Mouse (Mus musculus): ENCODE measurements at regions not wholly inside any gene's neighbourhood (a gene's known extent, or its start where the extent isn't known, plus 50 kb on each side); places are given as distances from the start of the nearest gene placed in this dataset.
A peak's percentile ranks its signal among the peaks of the same experiment; 100 is the strongest.

GRCm38 (mm10) chr5:72245382-72245781, 77.4 kb upstream of the Commd8 start:
- DNase-seq (ENCODE audit: extremely low read depth, low read depth, low spot score) = no peak
- Histone ChIP-seq H3K4me3 (ENCODE audit: insufficient read depth, low read depth, low read length) (no peak overlapping the region), H3K4me1 (ENCODE audit: control insufficient read depth, insufficient read depth, low read length) (0 out of 2 replicates have a peak, but pooled peaks cover 5% of the 10 kb centered on the region), H3K27ac (replicated peaks; ENCODE audit: insufficient read depth, low read depth, low read length) (no peak overlapping the region), H3K9ac (ENCODE audit: low read depth, low read length) (no peak overlapping the region), H3K27me3 (ENCODE audit: control insufficient read depth, insufficient read depth, low read length) (no peaks in the 10 kb centered on the region), H3K36me3 (ENCODE audit: control insufficient read depth, insufficient read depth, low read length) (peaks cover 20% of the 10 kb centered on the region), H3K79me2 (ENCODE audit: control insufficient read depth, insufficient read depth, low read length) (no peaks in the 10 kb centered on the region)
- whole genome bisulfite sequencing = 92% methylated on average over 5 of the region's 5 CpGs
- TF ChIP-seq POLR2A (IDR thresholded peaks at IDR 0.05; ENCODE audit: extremely low read depth, insufficient read depth, low read length) (no peak), CTCF (IDR thresholded peaks at IDR 0.05; ENCODE audit: low read depth, low read length) (no peak)

- no peak overlapping the region for H3K9ac ChIP-seq (ENCODE audit: low read depth, low read length)
- 0 out of 2 replicates have a peak, but pooled peaks cover 5% of the 10 kb centered on the region for H3K4me1 ChIP-seq (ENCODE audit: control insufficient read depth, insufficient read depth, low read length)
- no peaks in the 10 kb centered on the region for H3K79me2 ChIP-seq (ENCODE audit: control insufficient read depth, insufficient read depth, low read length)
- no peak for TF ChIP-seq CTCF (IDR thresholded peaks at IDR 0.05; ENCODE audit: low read depth, low read length)
- TF ChIP-seq POLR2A (IDR thresholded peaks at IDR 0.05; ENCODE audit: extremely low read depth, insufficient read depth, low read length) = no peak
- peak; percentile 65 for DNase-seq (ENCODE audit: extremely low read depth, low read depth, low spot score)
- no peaks in the 10 kb centered on the region for H3K27me3 ChIP-seq (ENCODE audit: control insufficient read depth, insufficient read depth, low read length)
- 54% methylated on average over 3 of the region's 3 CpGs for WGBS
- H3K27ac ChIP-seq (replicated peaks; ENCODE audit: insufficient read depth, low read depth, low read length) = no peak overlapping the region
- peaks cover 22% of the 10 kb centered on the region for H3K36me3 ChIP-seq (ENCODE audit: control insufficient read depth, insufficient read depth, low read length)
- H3K4me3 ChIP-seq (ENCODE audit: insufficient read depth, low read depth, low read length) = no peak overlapping the region
Observed at GRCm38 (mm10) chr5:72244134-72244533, 76.1 kb upstream of the Commd8 start.

- DNase-seq (ENCODE audit: extremely low read depth, low read depth, low spot score) = no peak
- H3K9ac ChIP-seq (ENCODE audit: low read depth, low read length) = no peak overlapping the region
- 49% methylated on average over 3 of the region's 3 CpGs for WGBS
- no peaks in the 10 kb centered on the region for H3K27me3 ChIP-seq (ENCODE audit: control insufficient read depth, insufficient read depth, low read length)
- H3K4me1 ChIP-seq (ENCODE audit: control insufficient read depth, insufficient read depth, low read length) = 0 out of 2 replicates have a peak, but pooled peaks cover 5% of the 10 kb centered on the region
- H3K79me2 ChIP-seq (ENCODE audit: control insufficient read depth, insufficient read depth, low read length) = no peaks in the 10 kb centered on the region
- no peak for TF ChIP-seq CTCF (IDR thresholded peaks at IDR 0.05; ENCODE audit: low read depth, low read length)
- no peak for TF ChIP-seq POLR2A (IDR thresholded peaks at IDR 0.05; ENCODE audit: extremely low read depth, insufficient read depth, low read length)
- no peak overlapping the region for H3K27ac ChIP-seq (replicated peaks; ENCODE audit: insufficient read depth, low read depth, low read length)
- H3K36me3 ChIP-seq (ENCODE audit: control insufficient read depth, insufficient read depth, low read length) = peaks cover 20% of the 10 kb centered on the region
- no peak overlapping the region for H3K4me3 ChIP-seq (ENCODE audit: insufficient read depth, low read depth, low read length)
Observed at GRCm38 (mm10) chr5:72242981-72243380, 75.0 kb upstream of the Commd8 start.

- Histone ChIP-seq H3K27me3 (ENCODE audit: control insufficient read depth, insufficient read depth, low read length) (no peaks in the 10 kb centered on the region), H3K4me1 (ENCODE audit: control insufficient read depth, insufficient read depth, low read length) (0 out of 2 replicates have a peak, but pooled peaks cover 5% of the 10 kb centered on the region), H3K79me2 (ENCODE audit: control insufficient read depth, insufficient read depth, low read length) (no peaks in the 10 kb centered on the region), H3K9ac (ENCODE audit: low read depth, low read length) (no peak overlapping the region), H3K4me3 (ENCODE audit: insufficient read depth, low read depth, low read length) (no peak overlapping the region), H3K27ac (replicated peaks; ENCODE audit: insufficient read depth, low read depth, low read length) (no peak overlapping the region), H3K36me3 (ENCODE audit: control insufficient read depth, insufficient read depth, low read length) (peaks cover 7% of the 10 kb centered on the region; the same call in 1 of the 2 replicates)
- 18% methylated on average over 3 of the region's 3 CpGs for WGBS
- TF ChIP-seq POLR2A (IDR thresholded peaks at IDR 0.05; ENCODE audit: extremely low read depth, insufficient read depth, low read length) = no peak
- TF ChIP-seq CTCF (IDR thresholded peaks at IDR 0.05; ENCODE audit: low read depth, low read length) = no peak
- peak; percentile 60 for DNase-seq (ENCODE audit: extremely low read depth, low read depth, low spot score)
Observed at GRCm38 (mm10) chr5:72241451-72241850, 73.5 kb upstream of the Commd8 start.

- WGBS = 61% methylated on average over 7 of the region's 7 CpGs
- DNase-seq (ENCODE audit: extremely low read depth, low read depth, low spot score) = peak; percentile 45
- 0 out of 2 replicates have a peak, but pooled peaks cover 5% of the 10 kb centered on the region for H3K4me1 ChIP-seq (ENCODE audit: control insufficient read depth, insufficient read depth, low read length)
Observed at GRCm38 (mm10) chr5:72240271-72240670, 72.3 kb upstream of the Commd8 start.

GRCm38 (mm10) chr5:72227002-72227401, 59.0 kb upstream of the Commd8 start:
- no peaks in the 10 kb centered on the region for H3K27me3 ChIP-seq (ENCODE audit: control insufficient read depth, insufficient read depth, low read length)
- no peak overlapping the region for H3K4me3 ChIP-seq (ENCODE audit: insufficient read depth, low read depth, low read length)
- H3K27ac ChIP-seq (replicated peaks; ENCODE audit: insufficient read depth, low read depth, low read length) = no peak overlapping the region
- H3K79me2 ChIP-seq (ENCODE audit: control insufficient read depth, insufficient read depth, low read length) = no peaks in the 10 kb centered on the region
- WGBS = 93% methylated on average over 5 of the region's 5 CpGs
- DNase-seq (ENCODE audit: extremely low read depth, low read depth, low spot score) = no peak
- TF ChIP-seq POLR2A (IDR thresholded peaks at IDR 0.05; ENCODE audit: extremely low read depth, insufficient read depth, low read length) (no peak), CTCF (IDR thresholded peaks at IDR 0.05; ENCODE audit: low read depth, low read length) (no peak)
- peaks cover 8% of the 10 kb centered on the region for H3K36me3 ChIP-seq (ENCODE audit: control insufficient read depth, insufficient read depth, low read length)
- H3K9ac ChIP-seq (ENCODE audit: low read depth, low read length) = no peak overlapping the region
- H3K4me1 ChIP-seq (ENCODE audit: control insufficient read depth, insufficient read depth, low read length) = peaks cover 4% of the 10 kb centered on the region; the same call in 1 of the 2 replicates

More at GRCm38 (mm10) chr5:72240271-72240670, 72.3 kb upstream of the Commd8 start:
- no peak overlapping the region for H3K9ac ChIP-seq (ENCODE audit: low read depth, low read length)
- H3K36me3 ChIP-seq (ENCODE audit: control insufficient read depth, insufficient read depth, low read length) = peaks cover 4% of the 10 kb centered on the region; the same call in 1 of the 2 replicates
- no peak overlapping the region for H3K27ac ChIP-seq (replicated peaks; ENCODE audit: insufficient read depth, low read depth, low read length)
- TF ChIP-seq POLR2A (IDR thresholded peaks at IDR 0.05; ENCODE audit: extremely low read depth, insufficient read depth, low read length) = no peak
- no peak for TF ChIP-seq CTCF (IDR thresholded peaks at IDR 0.05; ENCODE audit: low read depth, low read length)
- H3K27me3 ChIP-seq (ENCODE audit: control insufficient read depth, insufficient read depth, low read length) = no peaks in the 10 kb centered on the region
- no peaks in the 10 kb centered on the region for H3K79me2 ChIP-seq (ENCODE audit: control insufficient read depth, insufficient read depth, low read length)
- no peak overlapping the region for H3K4me3 ChIP-seq (ENCODE audit: insufficient read depth, low read depth, low read length)
